ENCODE assay signal across 8 mouse cellular contexts in genomic region chr3:126695456-126696293, GRCm38 (mm10).
A peak's percentile ranks its signal among the peaks of the same experiment; 100 is the strongest.
DNase-seq lines count a peak whose midpoint lies in the region; ATAC-seq lines count a peak whose summit lies in the region.

No protein-coding gene starts in this region.

- H3K4me1 ChIP-seq in forebrain, embryonic 10.5 days, result peaks cover 43% of the 10 kb centered on the region
- peaks cover 52% of the 10 kb centered on the region for H3K4me1 ChIP-seq in heart, embryonic 12.5 days (replicated peaks)
- H3K4me1 ChIP-seq in kidney, embryonic 14.5 days (ENCODE audit: control insufficient read depth, insufficient read depth, low read length), result peaks cover 24% of the 10 kb centered on the region
- H3K4me1 ChIP-seq in limb, embryonic 10.5 days, result peaks cover 33% of the 10 kb centered on the region
- peaks cover 30% of the 10 kb centered on the region for H3K4me1 ChIP-seq in neural tube, embryonic 15.5 days

- no peaks in the 10 kb centered on the region for H3K27me3 ChIP-seq in forebrain, embryonic 10.5 days (ENCODE audit: poor library complexity, severe bottlenecking)
- no peaks in the 10 kb centered on the region for H3K27me3 ChIP-seq in heart, embryonic 12.5 days (replicated peaks)
- no peaks in the 10 kb centered on the region for H3K27me3 ChIP-seq in kidney, embryonic 14.5 days (ENCODE audit: control insufficient read depth, insufficient read depth, low read length)
- H3K27me3 ChIP-seq in limb, embryonic 10.5 days (ENCODE audit: low read depth, poor library complexity, severe bottlenecking), result no peaks in the 10 kb centered on the region
- no peaks in the 10 kb centered on the region for H3K27me3 ChIP-seq in neural tube, embryonic 15.5 days (replicated peaks)

- WGBS in forebrain, embryonic 10.5 days, result 34% methylated on average over 12 of the region's 12 CpGs
- WGBS in heart, embryonic 12.5 days, result 35% methylated on average over 12 of the region's 12 CpGs
- WGBS in kidney, embryonic 14.5 days, result 9% methylated on average over 12 of the region's 12 CpGs
- 35% methylated on average over 12 of the region's 12 CpGs for WGBS in limb, embryonic 10.5 days
- 9% methylated on average over 12 of the region's 12 CpGs for WGBS in neural tube, embryonic 15.5 days

- peak overlapping the region; percentile 45; the same call in 1 of the 2 replicates for H3K9ac ChIP-seq in heart, embryonic 12.5 days
- H3K9ac ChIP-seq in kidney, embryonic 14.5 days (ENCODE audit: low read depth, low read length), result no peak overlapping the region
- H3K9ac ChIP-seq in neural tube, embryonic 15.5 days (replicated peaks), result no peak overlapping the region

- H3K4me3 ChIP-seq in forebrain, embryonic 10.5 days, result no peak overlapping the region
- no peak overlapping the region for H3K4me3 ChIP-seq in heart, embryonic 12.5 days
- H3K4me3 ChIP-seq in kidney, embryonic 14.5 days (ENCODE audit: low read length), result no peak overlapping the region
- H3K4me3 ChIP-seq in limb, embryonic 10.5 days, result no peak overlapping the region
- no peak overlapping the region for H3K4me3 ChIP-seq in neural tube, embryonic 15.5 days (replicated peaks)

- no peaks in the 10 kb centered on the region for H3K9me3 ChIP-seq in forebrain, embryonic 10.5 days
- H3K9me3 ChIP-seq in heart, embryonic 12.5 days (replicated peaks), result no peaks in the 10 kb centered on the region
- H3K9me3 ChIP-seq in kidney, embryonic 14.5 days (ENCODE audit: control insufficient read depth, low read length), result no peaks in the 10 kb centered on the region
- no peaks in the 10 kb centered on the region for H3K9me3 ChIP-seq in limb, embryonic 10.5 days (replicated peaks)
- H3K9me3 ChIP-seq in neural tube, embryonic 15.5 days (replicated peaks), result no peaks in the 10 kb centered on the region

- H3K27ac ChIP-seq in forebrain, embryonic 10.5 days, result 0 out of 2 replicates have a peak overlapping the region, but pooled peaks have one; percentile 35
- H3K27ac ChIP-seq in heart, embryonic 12.5 days (ENCODE audit: poor library complexity, severe bottlenecking), result peak overlapping the region; percentile 90
- H3K27ac ChIP-seq in kidney, embryonic 14.5 days (ENCODE audit: low read depth, low read length), result no peak overlapping the region
- H3K27ac ChIP-seq in limb, embryonic 10.5 days, result no peak overlapping the region; the same call in 1 of the 2 replicates
- H3K27ac ChIP-seq in neural tube, embryonic 15.5 days (replicated peaks), result peak overlapping the region; percentile 66

- peak; percentile 56 for DNase-seq in urinary bladder, postnatal 14 days (ENCODE audit: low spot score)
- DNase-seq in urinary bladder, postnatal 4 days (ENCODE audit: low spot score in 2 of 2), result no peak
- no peak for DNase-seq in forebrain, embryonic 10.5 days (ENCODE audit: extremely low spot score, low spot score)
- peak; percentile 47 for DNase-seq in limb, embryonic 10.5 days (ENCODE audit: low spot score)

- peak overlapping the region; percentile 45 for H3K4me2 ChIP-seq in heart, embryonic 12.5 days
- H3K4me2 ChIP-seq in kidney, embryonic 14.5 days (replicated peaks; ENCODE audit: low read depth, low read length), result no peak overlapping the region
- peak overlapping the region; percentile 20 for H3K4me2 ChIP-seq in neural tube, embryonic 15.5 days

- no peaks in the 10 kb centered on the region for H3K36me3 ChIP-seq in forebrain, embryonic 10.5 days (replicated peaks)
- H3K36me3 ChIP-seq in heart, embryonic 12.5 days, result no peaks in the 10 kb centered on the region
- H3K36me3 ChIP-seq in kidney, embryonic 14.5 days (ENCODE audit: control insufficient read depth, insufficient read depth, low read length), result no peaks in the 10 kb centered on the region
- no peaks in the 10 kb centered on the region for H3K36me3 ChIP-seq in limb, embryonic 10.5 days
- no peaks in the 10 kb centered on the region for H3K36me3 ChIP-seq in neural tube, embryonic 15.5 days

- ATAC-seq in heart, embryonic 12.5 days (ENCODE audit: insufficient number of reproducible peaks, low FRiP score), result 0 out of 2 replicates have a peak, but pooled peaks have one; percentile 38
- peak; percentile 81 for ATAC-seq in kidney, embryonic 14.5 days (ENCODE audit: low FRiP score, low TSS enrichment)
- peak; percentile 91 for ATAC-seq in neural tube, embryonic 15.5 days (ENCODE audit: low FRiP score)
- ATAC-seq in CD4-positive, CD25-positive, alpha-beta regulatory T cell, adult 4 months, result no peak

Comparison
In these comparisons a context has a peak if more than half of its experiments do, and no peak if none do; other contexts are left out.
1. DNase-seq: peak in urinary bladder, postnatal 14 days (single experiment) and limb, embryonic 10.5 days (single experiment); none in urinary bladder, postnatal 4 days (0 of 2) and forebrain, embryonic 10.5 days (single experiment).
2. H3K27ac ChIP-seq: peak in forebrain, embryonic 10.5 days (single experiment), heart, embryonic 12.5 days (single experiment) and neural tube, embryonic 15.5 days (single experiment); none in kidney, embryonic 14.5 days (single experiment) and limb, embryonic 10.5 days (single experiment).